Mouse (Mus musculus): Measurements from ENCODE around the gene Zscan22. TPM values are rescaled to one million over a fixed set of nuclear protein-coding genes. Genes with fewer than 3 reads are reported as not detected.
"Not testable (repeated sequence)": the region's sequence is repeated elsewhere in the genome, so short reads cannot be mapped to it uniquely, and the experiment has no call there.

Zscan22 gene
- polyA plus RNA-seq, 1 experiment from 2014 or later: 22.1 TPM

GRCm38 (mm10) chr7:12921705-12922465 lies 24.3 kb downstream of the Zscan22 start, which contains the start of gene Rps5:
TSS of gene Rps5 (plus strand) at chr7:12922290.
- Histone ChIP-seq H3K9me3 (ENCODE audit: control insufficient read depth, low read length) (no peaks in the 10 kb centered on the region), H3K27me3 (ENCODE audit: control insufficient read depth, insufficient read depth, low read length) (no peaks in the 10 kb centered on the region), H3K4me3 (ENCODE audit: low read length) (peak within 1 kb of the TSS; percentile 74), H3K4me2 (replicated peaks; ENCODE audit: low read depth, low read length) (peak within 1 kb of the TSS; percentile 91), H3K27ac (ENCODE audit: low read depth, low read length) (peak within 1 kb of the TSS; percentile 94), H3K9ac (ENCODE audit: low read depth, low read length) (peak within 1 kb of the TSS; percentile 90), H3K4me1 (ENCODE audit: control insufficient read depth, insufficient read depth, low read length) (peaks cover 14% of the 10 kb centered on the region; the same call in 1 of the 2 replicates), H3K36me3 (ENCODE audit: control insufficient read depth, insufficient read depth, low read length) (peaks cover 39% of the 10 kb centered on the region)
- under 1% methylated on average over 55 of the region's 55 CpGs for WGBS
- peak; percentile 98 for ATAC-seq (ENCODE audit: low FRiP score, low TSS enrichment)

- 4% methylated on average over 8 of the region's 8 CpGs for WGBS
- H3K27ac ChIP-seq (ENCODE audit: low read depth, low read length): peak overlapping the region; percentile 56; the same call in 1 of the 2 replicates
Measured at GRCm38 (mm10) chr7:12922729-12923128, 25.1 kb downstream of the Zscan22 start.

GRCm38 (mm10) chr7:12926316-12926715 lies 28.7 kb downstream of the Zscan22 start:
- no peak for ATAC-seq (ENCODE audit: low FRiP score, low TSS enrichment)
- 83% methylated on average over 7 of the region's 7 CpGs for WGBS
- Histone ChIP-seq H3K9me3 (ENCODE audit: control insufficient read depth, low read length) (no peaks in the 10 kb centered on the region), H3K4me1 (ENCODE audit: control insufficient read depth, insufficient read depth, low read length) (peaks cover 14% of the 10 kb centered on the region; the same call in 1 of the 2 replicates), H3K27ac (ENCODE audit: low read depth, low read length) (no peak overlapping the region), H3K36me3 (ENCODE audit: control insufficient read depth, insufficient read depth, low read length) (peaks cover 43% of the 10 kb centered on the region), H3K27me3 (ENCODE audit: control insufficient read depth, insufficient read depth, low read length) (peaks cover 10% of the 10 kb centered on the region), H3K4me3 (ENCODE audit: low read length) (no peak overlapping the region), H3K4me2 (replicated peaks; ENCODE audit: low read depth, low read length) (no peak overlapping the region), H3K9ac (ENCODE audit: low read depth, low read length) (no peak overlapping the region)

More at GRCm38 (mm10) chr7:12922729-12923128, 25.1 kb downstream of the Zscan22 start:
- no peak for ATAC-seq (ENCODE audit: low FRiP score, low TSS enrichment)
- peak overlapping the region; percentile 74 for H3K4me3 ChIP-seq (ENCODE audit: low read length)
- no peaks in the 10 kb centered on the region for H3K9me3 ChIP-seq (ENCODE audit: control insufficient read depth, low read length)
- H3K27me3 ChIP-seq (ENCODE audit: control insufficient read depth, insufficient read depth, low read length): peaks cover under 1% of the 10 kb centered on the region; the same call in 1 of the 2 replicates
- H3K36me3 ChIP-seq (ENCODE audit: control insufficient read depth, insufficient read depth, low read length): peaks cover 43% of the 10 kb centered on the region
- H3K4me2 ChIP-seq (replicated peaks; ENCODE audit: low read depth, low read length): peak overlapping the region; percentile 91
- peak overlapping the region; percentile 90 for H3K9ac ChIP-seq (ENCODE audit: low read depth, low read length)
- peaks cover 14% of the 10 kb centered on the region; the same call in 1 of the 2 replicates for H3K4me1 ChIP-seq (ENCODE audit: control insufficient read depth, insufficient read depth, low read length)

GRCm38 (mm10) chr7:12927191-12927680 lies 29.6 kb downstream of the Zscan22 start, which contains the start of gene Rnf225:
TSS of gene Rnf225 (plus strand) at chr7:12927416.
- Histone ChIP-seq H3K36me3 (ENCODE audit: control insufficient read depth, insufficient read depth, low read length) (peaks cover 43% of the 10 kb centered on the region), H3K27ac (ENCODE audit: low read depth, low read length) (no peak within 1 kb of the TSS), H3K9ac (ENCODE audit: low read depth, low read length) (peak within 1 kb of the TSS; percentile 53), H3K4me3 (ENCODE audit: low read length) (peak within 1 kb of the TSS; percentile 34), H3K9me3 (ENCODE audit: control insufficient read depth, low read length) (no peaks in the 10 kb centered on the region), H3K27me3 (ENCODE audit: control insufficient read depth, insufficient read depth, low read length) (peaks cover 10% of the 10 kb centered on the region), H3K4me2 (replicated peaks; ENCODE audit: low read depth, low read length) (peak within 1 kb of the TSS; percentile 72), H3K4me1 (ENCODE audit: control insufficient read depth, insufficient read depth, low read length) (peaks cover 14% of the 10 kb centered on the region; the same call in 1 of the 2 replicates)
- ATAC-seq (ENCODE audit: low FRiP score, low TSS enrichment): peak; percentile 52
- 25% methylated on average over 8 of the region's 8 CpGs for WGBS

GRCm38 (mm10) chr7:12927693-12928589 lies 30.3 kb downstream of the Zscan22 start:
- no peak overlapping the region for H3K27ac ChIP-seq (ENCODE audit: low read depth, low read length)
- peak overlapping the region; percentile 72 for H3K4me2 ChIP-seq (replicated peaks; ENCODE audit: low read depth, low read length)
- peak overlapping the region; percentile 34 for H3K4me3 ChIP-seq (ENCODE audit: low read length)
- H3K4me1 ChIP-seq (ENCODE audit: control insufficient read depth, insufficient read depth, low read length): peaks cover 12% of the 10 kb centered on the region; the same call in 1 of the 2 replicates
- peak; percentile 65; the same call in 1 of the 2 replicates for ATAC-seq (ENCODE audit: low FRiP score, low TSS enrichment)
- peaks cover 43% of the 10 kb centered on the region for H3K36me3 ChIP-seq (ENCODE audit: control insufficient read depth, insufficient read depth, low read length)
- WGBS: 2% methylated on average over 61 of the region's 65 CpGs
- no peaks in the 10 kb centered on the region for H3K9me3 ChIP-seq (ENCODE audit: control insufficient read depth, low read length)
- H3K9ac ChIP-seq (ENCODE audit: low read depth, low read length): peak overlapping the region; percentile 53
- peaks cover 10% of the 10 kb centered on the region for H3K27me3 ChIP-seq (ENCODE audit: control insufficient read depth, insufficient read depth, low read length)

GRCm38 (mm10) chr7:12933615-12934140 lies 36.1 kb downstream of the Zscan22 start:
- WGBS: 70% methylated on average over 4 of the region's 4 CpGs

GRCm38 (mm10) chr7:12934808-12935207 lies 37.2 kb downstream of the Zscan22 start:
- no peaks in the 10 kb centered on the region for H3K27me3 ChIP-seq (ENCODE audit: control insufficient read depth, insufficient read depth, low read length)
- 81% methylated on average over 3 of the region's 3 CpGs for WGBS
- no peaks in the 10 kb centered on the region for H3K36me3 ChIP-seq (ENCODE audit: control insufficient read depth, insufficient read depth, low read length)
- H3K4me3 ChIP-seq (ENCODE audit: low read length): no peak overlapping the region
- ATAC-seq (ENCODE audit: low FRiP score, low TSS enrichment): 0 out of 2 replicates have a peak, but pooled peaks have one; percentile 28
- no peak overlapping the region for H3K9ac ChIP-seq (ENCODE audit: low read depth, low read length)
- no peaks in the 10 kb centered on the region for H3K9me3 ChIP-seq (ENCODE audit: control insufficient read depth, low read length)
- no peak overlapping the region for H3K4me2 ChIP-seq (replicated peaks; ENCODE audit: low read depth, low read length)
- H3K4me1 ChIP-seq (ENCODE audit: control insufficient read depth, insufficient read depth, low read length): no peaks in the 10 kb centered on the region
- H3K27ac ChIP-seq (ENCODE audit: low read depth, low read length): no peak overlapping the region

More at GRCm38 (mm10) chr7:12933615-12934140, 36.1 kb downstream of the Zscan22 start:
- no peaks in the 10 kb centered on the region for H3K36me3 ChIP-seq (ENCODE audit: control insufficient read depth, insufficient read depth, low read length)
- peaks cover under 1% of the 10 kb centered on the region; the same call in 1 of the 2 replicates for H3K27me3 ChIP-seq (ENCODE audit: control insufficient read depth, insufficient read depth, low read length)
- ATAC-seq (ENCODE audit: low FRiP score, low TSS enrichment): no peak
- no peaks in the 10 kb centered on the region for H3K9me3 ChIP-seq (ENCODE audit: control insufficient read depth, low read length)
- H3K9ac ChIP-seq (ENCODE audit: low read depth, low read length): no peak overlapping the region
- no peaks in the 10 kb centered on the region for H3K4me1 ChIP-seq (ENCODE audit: control insufficient read depth, insufficient read depth, low read length)
- H3K4me2 ChIP-seq (replicated peaks; ENCODE audit: low read depth, low read length): no peak overlapping the region
- no peak overlapping the region for H3K4me3 ChIP-seq (ENCODE audit: low read length)
- H3K27ac ChIP-seq (ENCODE audit: low read depth, low read length): no peak overlapping the region

- not testable (repeated sequence) for ATAC-seq (ENCODE audit: low FRiP score, low TSS enrichment); H3K27me3 ChIP-seq (ENCODE audit: control insufficient read depth, insufficient read depth, low read length); H3K9ac ChIP-seq (ENCODE audit: low read depth, low read length); H3K36me3 ChIP-seq (ENCODE audit: control insufficient read depth, insufficient read depth, low read length); H3K4me1 ChIP-seq (ENCODE audit: control insufficient read depth, insufficient read depth, low read length); H3K4me2 ChIP-seq (replicated peaks; ENCODE audit: low read depth, low read length); H3K9me3 ChIP-seq (ENCODE audit: control insufficient read depth, low read length); H3K4me3 ChIP-seq (ENCODE audit: low read length); H3K27ac ChIP-seq (ENCODE audit: low read depth, low read length)
- WGBS: 86% methylated on average over 3 of the region's 4 CpGs
Measured at GRCm38 (mm10) chr7:12937254-12937803, 39.7 kb downstream of the Zscan22 start.

All from kidney, embryonic 14.5 days (tissue).